Mouse (Mus musculus): ENCODE measurements at regions not wholly inside any gene's neighbourhood (a gene's known extent, or its start where the extent isn't known, plus 50 kb on each side); places are given as distances from the start of the nearest gene placed in this dataset.

DNA sequence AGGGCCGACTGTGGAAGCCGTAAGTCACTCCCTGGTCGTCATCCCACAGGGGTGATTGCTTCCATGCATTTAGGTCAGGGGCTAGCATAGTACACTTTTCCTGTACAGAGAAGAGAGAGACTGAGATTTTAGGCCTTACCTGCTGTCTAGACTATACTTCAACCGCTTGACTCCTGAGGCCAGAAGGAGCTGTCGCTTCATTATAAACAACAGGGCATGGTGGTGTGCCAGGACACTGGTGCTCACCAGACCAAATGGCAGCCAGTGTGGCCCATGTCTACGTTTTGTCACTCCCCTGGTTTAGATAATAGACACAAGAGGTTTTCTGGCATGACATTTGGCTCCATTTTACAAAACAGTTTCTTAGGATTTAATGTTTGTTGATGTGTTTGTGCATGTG lies 79.4 kb downstream of the Gas1 start:
- H3K4me3 ChIP-seq (replicated peaks) = no peak overlapping the region
- H3K4me2 ChIP-seq = no peak overlapping the region
- no peaks in the 10 kb centered on the region for H3K27me3 ChIP-seq
- DNase-seq (no peak), ATAC-seq (ENCODE audit: low read depth) (no peak)
- WGBS (ENCODE audit: insufficient replicate concordance) = 61% methylated on average over 6 of the region's 6 CpGs
- H3K36me3 ChIP-seq = no peaks in the 10 kb centered on the region
- no peak overlapping the region for H3K9ac ChIP-seq
- H3K27ac ChIP-seq = no peak overlapping the region
- H3K9me3 ChIP-seq (replicated peaks) = no peaks in the 10 kb centered on the region
- H3K4me1 ChIP-seq (replicated peaks) = no peaks in the 10 kb centered on the region

GRCm38 (mm10) chr13:60086657-60087056 lies 90.5 kb downstream of the Gas1 start:
- 0 out of 2 replicates have a peak, but pooled peaks cover 5% of the 10 kb centered on the region for H3K9me3 ChIP-seq (replicated peaks)
- H3K36me3 ChIP-seq = no peaks in the 10 kb centered on the region
- DNase-seq (no peak), ATAC-seq (ENCODE audit: low read depth) (no peak)
- no peaks in the 10 kb centered on the region for H3K27me3 ChIP-seq
- H3K9ac ChIP-seq = no peak overlapping the region
- WGBS (ENCODE audit: insufficient replicate concordance) = 71% methylated on average over 8 of the region's 8 CpGs
- H3K4me1 ChIP-seq (replicated peaks) = no peaks in the 10 kb centered on the region
- no peak overlapping the region for H3K27ac ChIP-seq
- no peak overlapping the region for H3K4me2 ChIP-seq
- no peak overlapping the region for H3K4me3 ChIP-seq (replicated peaks)

DNA sequence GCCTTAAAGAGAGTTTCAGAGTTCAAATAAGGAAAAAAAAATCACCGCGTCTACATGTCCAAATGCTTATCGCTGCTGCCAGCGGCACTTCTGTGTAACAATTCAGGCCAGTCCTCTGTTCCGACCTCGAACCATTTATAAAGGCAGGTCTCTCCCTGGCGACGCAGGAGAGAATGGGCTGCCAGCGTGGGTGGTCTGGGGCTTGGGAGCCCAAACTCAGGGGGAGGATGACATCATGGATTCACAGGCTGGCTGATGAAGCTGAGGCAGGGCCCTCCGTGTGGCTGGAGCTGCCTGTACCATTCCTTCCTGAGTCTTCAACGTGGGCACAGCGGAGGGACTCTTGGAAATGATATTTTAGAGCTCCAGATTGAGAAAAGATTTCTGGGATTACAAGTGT lies 92.2 kb downstream of the Gas1 start:
- Histone ChIP-seq H3K27me3 (no peaks in the 10 kb centered on the region), H3K27ac (no peak overlapping the region), H3K4me3 (replicated peaks) (no peak overlapping the region), H3K9me3 (replicated peaks) (0 out of 2 replicates have a peak, but pooled peaks cover under 1% of the 10 kb centered on the region), H3K36me3 (no peaks in the 10 kb centered on the region), H3K9ac (no peak overlapping the region), H3K4me1 (replicated peaks) (no peaks in the 10 kb centered on the region), H3K4me2 (no peak overlapping the region)
- ATAC-seq (ENCODE audit: low read depth) = no peak
- DNase-seq = no peak
- WGBS (ENCODE audit: insufficient replicate concordance) = 61% methylated on average over 12 of the region's 12 CpGs

DNA sequence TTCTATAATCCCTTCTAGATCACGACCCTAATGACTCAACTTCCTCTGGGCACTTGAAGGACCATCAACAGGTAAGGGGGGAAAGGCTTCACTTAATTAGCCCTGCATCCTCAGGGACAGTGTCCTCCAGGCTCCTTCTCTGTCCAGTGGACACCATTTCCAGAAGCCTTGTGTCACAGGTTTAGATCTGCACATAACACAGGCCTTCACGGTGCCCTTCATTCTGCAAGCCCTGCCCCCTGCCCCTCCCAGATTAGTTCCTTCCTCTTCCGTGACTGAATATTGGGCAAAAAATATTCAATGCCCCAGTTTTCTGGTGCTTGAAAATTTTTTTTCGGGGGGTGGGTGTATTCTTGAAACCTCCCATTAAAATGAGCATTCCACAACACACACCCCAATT lies 92.9 kb downstream of the Gas1 start:
- ATAC-seq (ENCODE audit: low read depth) (no peak), DNase-seq (no peak)
- H3K4me2 ChIP-seq = no peak overlapping the region
- WGBS (ENCODE audit: insufficient replicate concordance) = 41% methylated on average over 4 of the region's 4 CpGs
- H3K27me3 ChIP-seq = no peaks in the 10 kb centered on the region
- no peaks in the 10 kb centered on the region for H3K4me1 ChIP-seq (replicated peaks)
- H3K27ac ChIP-seq = no peak overlapping the region
- no peaks in the 10 kb centered on the region for H3K36me3 ChIP-seq
- H3K9me3 ChIP-seq (replicated peaks) = no peaks in the 10 kb centered on the region
- H3K9ac ChIP-seq = no peak overlapping the region
- no peak overlapping the region for H3K4me3 ChIP-seq (replicated peaks)

DNA sequence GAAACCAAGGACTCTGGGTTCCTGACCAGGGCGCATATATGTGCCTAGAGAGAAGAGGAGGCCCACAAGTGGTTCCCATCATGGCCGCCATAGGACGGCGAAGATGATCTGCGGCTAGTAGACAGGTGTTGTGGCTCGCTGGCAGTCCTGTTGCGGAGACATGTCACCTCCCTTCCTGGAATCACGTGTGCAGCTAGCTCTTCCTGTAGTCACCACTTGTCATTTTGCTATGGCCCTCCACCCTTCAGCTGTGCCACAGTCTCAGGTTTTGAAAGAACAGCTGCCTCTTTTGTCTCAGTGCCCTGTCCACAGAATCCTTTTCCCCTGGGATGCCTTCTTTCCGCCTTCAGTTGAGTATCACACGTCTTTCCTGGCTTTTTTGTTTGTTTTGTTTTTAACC lies 97.1 kb downstream of the Gas1 start:
- H3K9ac ChIP-seq = no peak overlapping the region
- H3K27me3 ChIP-seq = no peaks in the 10 kb centered on the region
- WGBS (ENCODE audit: insufficient replicate concordance) = 75% methylated on average over 10 of the region's 10 CpGs
- H3K36me3 ChIP-seq = no peaks in the 10 kb centered on the region
- H3K27ac ChIP-seq = no peak overlapping the region
- H3K4me2 ChIP-seq = no peak overlapping the region
- DNase-seq (no peak), ATAC-seq (ENCODE audit: low read depth) (no peak)
- no peaks in the 10 kb centered on the region for H3K4me1 ChIP-seq (replicated peaks)
- no peak overlapping the region for H3K4me3 ChIP-seq (replicated peaks)
- no peaks in the 10 kb centered on the region for H3K9me3 ChIP-seq (replicated peaks)

DNA sequence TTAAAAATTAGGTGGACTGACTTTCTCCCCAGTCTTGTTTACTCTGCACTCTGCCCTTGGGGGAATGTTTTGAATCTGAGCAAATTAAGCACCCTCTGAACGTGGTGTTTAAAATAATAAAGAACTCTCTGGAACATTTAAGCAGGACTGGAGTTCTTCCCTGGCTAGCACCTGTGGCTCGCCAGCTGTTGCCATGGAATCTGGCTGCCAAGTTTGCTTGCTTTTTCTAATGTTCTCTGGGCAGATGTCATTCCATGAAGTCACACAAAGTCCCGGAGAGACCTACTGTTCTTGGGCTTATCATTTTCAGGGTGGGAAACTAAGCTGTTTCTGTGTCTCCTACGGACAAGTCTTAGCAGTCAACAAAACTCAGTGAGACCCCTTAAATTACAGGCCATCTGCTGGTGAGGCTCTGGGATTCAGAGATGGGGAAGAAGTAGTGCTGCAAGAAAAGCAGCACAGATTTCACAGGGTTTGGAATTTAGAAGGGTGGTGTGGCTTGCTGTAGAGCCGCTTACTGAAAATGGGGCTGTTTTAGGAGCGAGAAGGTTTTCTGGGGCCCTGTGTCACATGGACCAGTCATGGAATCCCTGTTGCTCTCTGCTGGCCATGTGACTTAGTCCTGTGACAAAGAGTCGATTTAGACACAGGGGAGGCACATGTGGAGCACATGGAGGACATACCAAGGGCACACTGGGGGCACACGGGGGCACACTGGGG lies 98.7 kb downstream of the Gas1 start:
- H3K4me1 ChIP-seq (replicated peaks) = no peaks in the 10 kb centered on the region
- no peak overlapping the region for H3K4me3 ChIP-seq (replicated peaks)
- no peaks in the 10 kb centered on the region for H3K27me3 ChIP-seq
- ATAC-seq (ENCODE audit: low read depth) (no peak), DNase-seq (no peak)
- 68% methylated on average over 8 of the region's 8 CpGs for WGBS (ENCODE audit: insufficient replicate concordance)
- no peak overlapping the region for H3K27ac ChIP-seq
- no peaks in the 10 kb centered on the region for H3K36me3 ChIP-seq
- no peak overlapping the region for H3K4me2 ChIP-seq
- H3K9ac ChIP-seq = no peak overlapping the region
- H3K9me3 ChIP-seq (replicated peaks) = no peaks in the 10 kb centered on the region

GRCm38 (mm10) chr13:60076147-60076800 lies 100.9 kb downstream of the Gas1 start:
- DNase-seq (no peak), ATAC-seq (ENCODE audit: low read depth) (no peak)
- Histone ChIP-seq H3K27me3 (no peaks in the 10 kb centered on the region), H3K4me3 (replicated peaks) (no peak overlapping the region), H3K27ac (no peak overlapping the region), H3K4me1 (replicated peaks) (no peaks in the 10 kb centered on the region), H3K9ac (no peak overlapping the region), H3K36me3 (no peaks in the 10 kb centered on the region), H3K4me2 (no peak overlapping the region), H3K9me3 (replicated peaks) (no peaks in the 10 kb centered on the region)
- WGBS (ENCODE audit: insufficient replicate concordance) = 50% methylated on average over 6 of the region's 6 CpGs

GRCm38 (mm10) chr13:60071595-60071994 lies 105.6 kb downstream of the Gas1 start:
- H3K36me3 ChIP-seq = no peaks in the 10 kb centered on the region
- ATAC-seq (ENCODE audit: low read depth) (no peak), DNase-seq (no peak)
- H3K4me3 ChIP-seq (replicated peaks) = no peak overlapping the region
- 60% methylated on average over 9 of the region's 9 CpGs for WGBS (ENCODE audit: insufficient replicate concordance)
- H3K27ac ChIP-seq = no peak overlapping the region
- no peaks in the 10 kb centered on the region for H3K9me3 ChIP-seq (replicated peaks)
- H3K9ac ChIP-seq = no peak overlapping the region
- no peak overlapping the region for H3K4me2 ChIP-seq
- H3K4me1 ChIP-seq (replicated peaks) = no peaks in the 10 kb centered on the region
- no peaks in the 10 kb centered on the region for H3K27me3 ChIP-seq

GRCm38 (mm10) chr13:60069196-60069595 lies 108.0 kb downstream of the Gas1 start:
- H3K27me3 ChIP-seq = no peaks in the 10 kb centered on the region
- ATAC-seq (ENCODE audit: low read depth) (no peak), DNase-seq (no peak)
- no peak overlapping the region for H3K4me2 ChIP-seq
- no peak overlapping the region for H3K4me3 ChIP-seq (replicated peaks)
- 56% methylated on average over 9 of the region's 9 CpGs for WGBS (ENCODE audit: insufficient replicate concordance)
- no peak overlapping the region for H3K9ac ChIP-seq
- H3K36me3 ChIP-seq = no peaks in the 10 kb centered on the region
- H3K4me1 ChIP-seq (replicated peaks) = no peaks in the 10 kb centered on the region
- no peak overlapping the region for H3K27ac ChIP-seq
- no peaks in the 10 kb centered on the region for H3K9me3 ChIP-seq (replicated peaks)

DNA sequence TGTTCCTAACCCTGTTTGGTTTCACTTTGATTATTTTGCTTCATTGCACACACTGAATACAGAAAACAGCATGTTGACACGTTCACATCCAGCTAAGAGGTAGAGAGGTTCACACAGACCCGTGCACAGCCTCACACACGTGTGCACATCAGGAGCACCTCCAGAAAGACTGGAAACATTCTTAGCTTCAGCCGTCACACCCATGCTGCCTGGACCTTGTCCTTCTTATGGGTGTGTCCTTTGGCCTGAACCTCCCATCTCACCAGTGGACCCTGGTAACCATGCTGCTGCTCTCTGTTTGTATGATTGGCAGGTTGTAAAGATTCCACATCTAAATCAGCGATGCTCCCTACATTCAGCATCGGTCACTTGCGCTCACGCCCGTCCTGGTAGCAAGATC lies 109.8 kb downstream of the Gas1 start:
- 66% methylated on average over 9 of the region's 9 CpGs for WGBS (ENCODE audit: insufficient replicate concordance)
- Histone ChIP-seq H3K4me3 (replicated peaks) (no peak overlapping the region), H3K9me3 (replicated peaks) (no peaks in the 10 kb centered on the region), H3K27me3 (no peaks in the 10 kb centered on the region), H3K9ac (no peak overlapping the region), H3K36me3 (no peaks in the 10 kb centered on the region), H3K4me1 (replicated peaks) (no peaks in the 10 kb centered on the region), H3K27ac (no peak overlapping the region), H3K4me2 (no peak overlapping the region)
- no peak for ATAC-seq (ENCODE audit: low read depth)
- no peak for DNase-seq

GRCm38 (mm10) chr13:60061589-60061988 lies 115.6 kb downstream of the Gas1 start:
- Histone ChIP-seq H3K4me3 (replicated peaks) (no peak overlapping the region), H3K4me1 (replicated peaks) (no peaks in the 10 kb centered on the region), H3K9me3 (replicated peaks) (no peaks in the 10 kb centered on the region), H3K36me3 (no peaks in the 10 kb centered on the region), H3K27ac (no peak overlapping the region), H3K4me2 (no peak overlapping the region), H3K27me3 (no peaks in the 10 kb centered on the region), H3K9ac (no peak overlapping the region)
- ATAC-seq (ENCODE audit: low read depth) (no peak), DNase-seq (no peak)
- 61% methylated on average over 6 of the region's 6 CpGs for WGBS (ENCODE audit: insufficient replicate concordance)

DNA sequence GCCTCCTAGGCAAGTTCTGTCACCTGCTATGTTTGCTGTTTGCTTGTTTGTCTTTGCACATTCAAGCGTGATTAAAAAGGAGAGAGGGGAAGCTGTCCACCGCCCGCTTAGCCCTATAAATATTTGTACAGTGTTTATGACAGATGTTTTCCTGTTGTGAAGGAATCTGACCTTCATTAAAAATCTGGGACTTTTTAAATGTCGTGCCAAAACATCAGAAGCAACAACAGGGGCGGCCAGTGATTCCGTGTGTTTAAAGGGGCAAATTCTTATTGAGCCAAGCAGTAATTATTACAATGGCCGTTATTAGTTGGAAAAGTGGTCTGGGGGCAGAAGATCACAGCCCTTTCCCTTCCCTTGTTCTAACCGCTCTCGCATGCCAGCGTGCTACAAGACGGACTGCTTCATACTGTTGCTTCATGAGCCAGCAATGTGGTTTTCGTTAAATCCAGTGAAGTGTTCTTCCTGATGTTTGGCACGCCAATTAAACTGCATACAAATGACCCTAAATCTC lies 119.3 kb downstream of the Gas1 start:
- no peak overlapping the region for H3K9ac ChIP-seq
- ATAC-seq (ENCODE audit: low read depth) = no peak
- no peak overlapping the region for H3K27ac ChIP-seq
- H3K27me3 ChIP-seq = no peaks in the 10 kb centered on the region
- no peaks in the 10 kb centered on the region for H3K4me1 ChIP-seq (replicated peaks)
- 66% methylated on average over 13 of the region's 13 CpGs for WGBS (ENCODE audit: insufficient replicate concordance)
- H3K36me3 ChIP-seq = no peaks in the 10 kb centered on the region
- H3K4me2 ChIP-seq = no peak overlapping the region
- DNase-seq = no peak
- H3K9me3 ChIP-seq (replicated peaks) = no peaks in the 10 kb centered on the region
- no peak overlapping the region for H3K4me3 ChIP-seq (replicated peaks)
